23 mouse cellular contexts compared by ENCODE assay signal in genomic region chr15:84817589-84817988, GRCm38 (mm10).
"Had no signal": no experiment of that assay in that cellular context is flagged by ENCODE, and none has a peak within 500 bp of the region (broad histone marks: within the 10 kb centered on the region; RNA-seq: fewer than 3 reads in every experiment).

No protein-coding gene starts in this region.

- H3K4me2 ChIP-seq: heart, embryonic 11.5 days; heart, embryonic 13.5 days; heart, embryonic 15.5 days; hindbrain, embryonic 14.5 days; kidney, embryonic 15.5 days; limb, embryonic 13.5 days; limb, embryonic 15.5 days; liver, embryonic 12.5 days had no signal

- H3K4me1 ChIP-seq: heart, embryonic 13.5 days; heart, embryonic 15.5 days; kidney, embryonic 15.5 days; liver, embryonic 12.5 days had no signal

- H3K27me3 ChIP-seq: heart, embryonic 13.5 days; heart, embryonic 15.5 days; kidney, embryonic 15.5 days; limb, embryonic 13.5 days; limb, embryonic 15.5 days; liver, embryonic 12.5 days had no signal

- H3K9ac ChIP-seq: heart, embryonic 13.5 days; heart, embryonic 15.5 days; hindbrain, embryonic 14.5 days; kidney, embryonic 15.5 days; limb, embryonic 13.5 days; limb, embryonic 15.5 days; liver, embryonic 12.5 days had no signal

- DNase-seq: gastrocnemius, postnatal 14 days; gastrocnemius, postnatal 36 days; heart, adult 2 months; heart, postnatal 14 days; heart, postnatal 36 days; kidney, adult 11 months; kidney, adult 2 months; kidney, adult 9 months; kidney, postnatal 14 days; kidney, postnatal 36 days; layer of hippocampus, adult 9-11 months; layer of hippocampus, postnatal 36 days had no signal

- H3K9me3 ChIP-seq: heart, embryonic 13.5 days; heart, embryonic 15.5 days; kidney, embryonic 15.5 days; limb, embryonic 13.5 days; limb, embryonic 15.5 days; liver, embryonic 12.5 days had no signal

- H3K27ac ChIP-seq: heart, adult 2 months; heart, embryonic 13.5 days; heart, embryonic 15.5 days; hindbrain, embryonic 14.5 days; kidney, embryonic 15.5 days; kidney, postnatal 0 days; limb, embryonic 13.5 days; limb, embryonic 15.5 days; liver, embryonic 12.5 days had no signal

- ATAC-seq: hindbrain, embryonic 16.5 days; intestine, embryonic 16.5 days; liver, embryonic 12.5 days had no signal

- H3K4me3 ChIP-seq: heart, adult 2 months; heart, embryonic 13.5 days; heart, embryonic 15.5 days; kidney, embryonic 15.5 days; limb, embryonic 13.5 days; limb, embryonic 15.5 days; liver, embryonic 12.5 days had no signal

- H3K36me3 ChIP-seq: heart, embryonic 13.5 days; heart, embryonic 15.5 days; kidney, embryonic 15.5 days; limb, embryonic 13.5 days; limb, embryonic 15.5 days; liver, embryonic 12.5 days had no signal
